Mouse (Mus musculus): ENCODE measurements at regions not wholly inside any gene's neighbourhood (a gene's known extent, or its start where the extent isn't known, plus 50 kb on each side); places are given as distances from the start of the nearest gene placed in this dataset.

DNA sequence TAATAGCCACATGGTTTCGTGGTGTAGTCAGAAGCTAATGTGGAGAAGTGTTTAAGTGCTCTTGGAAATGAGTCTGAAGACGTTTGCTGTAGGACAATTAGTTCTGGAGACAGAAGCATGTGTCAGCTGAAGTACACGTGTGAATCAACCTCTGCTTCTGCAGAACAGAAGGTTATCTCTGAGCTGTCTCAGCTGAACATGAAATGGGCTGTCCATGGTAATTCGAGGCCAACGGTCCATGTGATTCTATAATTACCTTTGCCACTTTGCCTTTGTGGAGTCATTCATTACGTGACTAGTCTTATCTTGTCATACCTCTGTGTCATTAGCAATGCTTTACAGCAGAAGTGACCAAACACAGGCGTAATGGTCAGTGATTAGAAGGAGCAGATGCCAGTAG is 295.6 kb upstream of the Veph1 start:
- no peak for DNase-seq (ENCODE audit: low read depth)

GRCm38 (mm10) chr3:66590775-66591174 is 294.1 kb upstream of the Veph1 start:
- no peak for DNase-seq (ENCODE audit: low read depth)

DNA sequence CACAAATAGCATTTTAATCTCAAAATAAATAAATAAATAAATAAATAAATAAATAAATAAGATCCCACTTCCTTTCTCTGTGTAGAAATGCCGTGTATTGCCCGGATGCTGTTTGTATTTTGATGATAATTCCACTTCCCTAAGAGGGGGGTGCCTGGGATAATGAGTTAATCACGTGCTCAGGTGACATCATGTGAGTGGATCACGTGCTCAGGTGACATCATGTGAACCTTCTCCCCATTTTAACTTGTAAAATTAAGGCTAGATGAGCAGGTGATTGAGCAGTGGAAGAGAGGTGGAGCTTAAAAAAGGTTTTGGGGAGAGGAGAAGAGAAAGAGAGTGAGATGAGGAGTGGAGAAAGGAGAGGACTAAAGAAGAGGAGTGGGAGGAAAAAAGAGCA is 292.8 kb upstream of the Veph1 start:
- DNase-seq (ENCODE audit: low read depth) = no peak

DNA sequence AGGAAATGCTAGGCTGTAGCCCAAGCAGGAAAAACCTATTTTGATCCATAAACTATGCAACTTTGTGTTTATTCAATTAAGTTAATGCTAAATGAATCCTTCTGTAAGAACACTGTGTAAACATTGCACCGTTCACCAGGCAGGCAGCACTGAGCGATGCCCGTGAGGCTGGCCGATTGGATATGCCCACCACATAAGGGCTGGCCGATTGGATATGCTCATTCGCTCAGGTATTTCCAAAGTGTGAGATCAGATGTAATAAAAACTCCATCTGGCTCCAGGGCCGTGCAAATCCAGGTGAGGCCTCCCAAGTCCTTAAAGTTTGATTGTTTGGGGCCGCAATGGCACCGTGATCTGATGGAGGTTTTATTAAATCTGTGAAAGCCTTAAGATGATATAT is 288.2 kb upstream of the Veph1 start:
- no peak for DNase-seq (ENCODE audit: low read depth)

- no peak for DNase-seq (ENCODE audit: low read depth)
Measured at GRCm38 (mm10) chr3:66584101-66584500, 287.5 kb upstream of the Veph1 start.

- DNase-seq (ENCODE audit: low read depth) = no peak
Measured at GRCm38 (mm10) chr3:66576659-66577058, 280.0 kb upstream of the Veph1 start.

DNA sequence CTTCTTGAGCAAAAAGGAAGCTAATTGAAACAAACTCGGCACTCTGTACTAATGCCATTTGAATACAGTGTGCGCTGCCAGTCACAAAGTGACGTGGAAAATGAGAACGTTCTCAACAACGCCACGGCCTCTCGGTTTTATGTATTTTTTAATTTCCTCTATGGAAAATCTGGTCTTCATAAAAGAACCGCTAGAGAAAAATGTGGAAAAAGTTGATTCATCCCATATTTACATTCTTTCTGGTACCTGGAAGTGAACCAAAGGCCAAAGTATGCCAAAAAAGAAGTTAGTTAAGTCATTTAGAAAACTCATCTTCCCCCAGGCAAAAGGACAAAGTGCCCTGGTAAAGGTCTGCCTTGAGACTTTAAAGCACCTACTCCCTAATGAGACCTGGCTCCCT is 277.7 kb upstream of the Veph1 start:
- DNase-seq (ENCODE audit: low read depth) = no peak

GRCm38 (mm10) chr3:66572887-66573519 is 276.4 kb upstream of the Veph1 start:
- DNase-seq (ENCODE audit: low read depth) = no peak

DNA sequence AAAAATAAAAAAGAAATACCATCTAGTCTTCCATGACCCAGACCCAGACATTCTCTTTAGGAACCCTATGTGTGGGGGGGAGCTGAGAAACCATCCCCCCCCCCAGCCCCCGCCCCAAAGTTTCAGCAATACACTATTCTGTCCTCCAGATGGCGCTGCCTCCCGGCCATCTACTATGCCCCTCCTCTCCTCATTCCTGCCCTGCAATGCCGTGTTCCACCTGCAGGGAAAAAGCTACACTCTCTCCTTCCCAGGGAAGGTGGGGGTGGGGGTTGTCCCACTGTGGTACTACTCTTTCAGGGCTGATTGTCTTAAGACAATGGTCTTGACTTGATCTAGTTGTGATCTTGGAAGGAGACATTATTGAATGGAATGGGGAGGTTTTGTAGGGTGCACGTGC is 273.7 kb upstream of the Veph1 start:
- DNase-seq (ENCODE audit: low read depth) = peak; percentile 23

DNA sequence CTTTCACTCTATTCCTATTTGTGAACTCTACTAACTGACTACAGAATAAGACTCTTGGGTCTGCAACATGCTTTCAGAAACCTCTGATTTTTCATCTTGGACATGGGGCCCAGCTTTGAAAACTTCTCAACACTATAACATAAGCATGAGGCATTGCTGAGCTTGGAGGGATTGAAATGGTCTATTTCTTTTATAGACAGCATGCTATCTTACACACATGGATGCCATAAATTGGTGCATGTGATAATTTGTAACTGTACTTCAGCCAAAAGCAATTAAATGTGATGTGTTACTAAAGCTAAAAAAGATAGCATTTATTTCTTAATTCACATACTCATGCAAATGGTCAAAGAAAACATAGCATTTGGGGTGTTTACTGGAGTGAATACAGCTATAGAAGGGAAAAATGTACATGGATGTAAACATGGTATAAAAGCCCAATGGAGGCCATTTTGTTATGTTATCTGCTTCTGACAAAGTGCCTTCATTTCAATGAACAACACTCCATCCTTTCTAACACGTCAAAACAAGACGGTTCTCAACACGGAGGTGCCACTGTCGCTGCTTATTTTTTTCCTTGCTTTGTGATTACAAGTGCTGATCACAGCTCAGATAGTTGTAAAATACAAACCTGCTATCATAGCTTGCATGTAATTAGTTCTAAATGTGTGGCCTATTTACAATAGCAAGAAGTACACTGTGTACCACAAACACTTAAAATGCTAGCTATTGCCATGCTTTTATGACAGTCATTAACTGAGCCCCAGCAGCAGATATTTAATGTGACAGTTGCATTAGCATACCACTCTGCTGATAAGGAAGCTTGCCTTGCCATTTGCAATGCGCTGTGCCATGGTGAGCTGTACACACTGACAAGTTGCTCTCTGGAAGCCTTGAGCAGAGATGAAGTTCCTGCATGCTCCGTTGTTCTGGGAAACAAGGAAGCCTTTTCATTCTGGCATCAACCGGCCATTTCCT is 267.9 kb upstream of the Veph1 start:
- no peak for DNase-seq (ENCODE audit: low read depth)

GRCm38 (mm10) chr3:66563329-66563728 is 266.7 kb upstream of the Veph1 start:
- DNase-seq (ENCODE audit: low read depth) = peak; percentile 44

DNA sequence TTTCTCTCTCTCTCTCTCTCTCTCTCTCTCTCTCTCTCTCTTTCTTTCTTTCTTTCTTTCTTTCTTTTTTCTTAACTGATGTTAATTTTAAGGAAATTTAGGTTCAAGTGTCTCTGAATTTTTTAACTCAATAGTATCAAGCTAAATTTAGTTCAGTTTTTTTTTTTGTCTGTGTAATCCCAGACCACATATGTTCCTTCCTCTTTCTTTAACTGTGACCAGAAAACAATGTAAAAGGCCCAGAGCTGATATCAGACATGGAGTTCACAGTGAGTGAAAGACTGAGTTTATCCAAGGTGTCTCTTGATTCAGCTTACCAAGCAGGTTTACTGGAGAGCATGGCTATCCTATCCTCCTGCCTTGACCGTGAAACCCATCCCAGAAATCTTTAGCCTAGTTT is 258.9 kb upstream of the Veph1 start:
- peak; percentile 26 for DNase-seq (ENCODE audit: low read depth)

DNA sequence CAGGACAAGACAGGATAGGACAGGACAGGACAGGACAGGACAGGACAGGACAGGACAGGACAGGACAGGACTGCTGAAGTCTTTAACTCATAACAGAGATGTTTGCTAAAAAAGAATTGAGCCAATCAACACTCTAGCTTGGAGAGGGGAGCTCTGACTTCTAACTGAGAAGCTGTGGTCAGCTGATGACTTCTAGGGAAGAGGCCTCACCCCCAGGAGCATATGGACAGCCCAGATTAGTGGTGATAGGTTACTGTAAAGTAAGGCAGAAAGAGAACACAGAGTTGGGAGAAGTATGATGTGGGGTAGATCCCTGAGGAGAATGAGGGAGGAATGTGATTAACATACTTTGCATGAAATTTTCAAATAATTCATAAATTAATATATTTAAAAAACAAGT is 254.3 kb upstream of the Veph1 start:
- no peak for DNase-seq (ENCODE audit: low read depth)

DNA sequence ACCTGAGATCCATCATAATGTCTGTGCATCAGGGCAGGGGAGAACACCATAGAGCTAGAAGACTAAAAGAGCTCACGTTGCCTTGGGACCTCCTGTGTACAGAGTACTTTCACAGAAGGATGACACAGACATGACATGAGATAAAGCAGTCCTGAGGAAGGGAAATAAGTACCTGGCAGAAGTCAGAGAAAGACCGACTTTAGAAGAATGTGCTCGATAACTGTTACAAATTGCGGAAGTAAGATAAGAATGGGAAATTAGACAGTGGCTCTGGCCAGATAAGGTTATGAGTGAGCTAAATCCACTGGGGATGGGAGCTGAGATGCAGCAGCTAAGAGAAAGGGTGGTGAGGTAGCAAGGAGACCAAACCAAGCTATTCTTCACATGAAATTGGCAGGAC is 249.9 kb upstream of the Veph1 start:
- DNase-seq (ENCODE audit: low read depth) = peak; percentile 10

DNA sequence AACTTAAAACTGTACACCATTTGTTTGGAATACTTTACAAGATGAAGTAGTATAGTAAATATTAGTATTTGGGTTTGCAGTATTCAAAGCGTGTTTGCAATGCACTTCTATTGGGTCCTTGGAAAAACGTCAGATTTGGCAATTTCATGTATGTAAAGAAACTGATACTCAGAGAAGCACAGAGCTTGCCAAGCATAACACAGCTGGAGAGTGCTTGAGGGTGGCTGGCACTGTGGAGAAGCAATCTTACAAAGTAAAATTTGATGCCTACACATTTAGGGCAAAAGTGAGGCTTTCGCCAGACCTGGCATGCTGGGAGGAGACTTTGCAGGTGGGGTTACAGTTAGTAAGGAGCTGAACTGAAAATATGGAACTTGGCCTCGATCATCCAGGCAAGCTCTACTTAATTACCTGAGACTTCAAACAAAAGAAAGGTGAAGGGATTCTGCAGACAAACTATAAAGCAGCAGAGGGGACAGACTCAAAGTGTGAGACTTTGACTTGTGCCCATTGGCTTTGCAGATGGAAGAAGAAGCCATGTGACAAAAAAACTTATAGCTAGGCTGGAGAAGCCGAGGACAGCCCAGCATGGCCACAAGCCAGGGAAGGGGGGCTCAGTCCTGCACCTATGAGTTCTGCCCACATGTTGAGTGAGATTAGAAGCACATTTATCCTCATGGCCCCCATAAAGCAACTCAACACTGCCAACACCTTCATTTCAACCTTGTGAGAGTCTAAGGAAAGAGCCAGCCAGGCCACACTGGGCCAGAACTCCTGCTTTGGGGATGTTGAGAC is 247.7 kb upstream of the Veph1 start:
- no peak for DNase-seq (ENCODE audit: low read depth)

DNA sequence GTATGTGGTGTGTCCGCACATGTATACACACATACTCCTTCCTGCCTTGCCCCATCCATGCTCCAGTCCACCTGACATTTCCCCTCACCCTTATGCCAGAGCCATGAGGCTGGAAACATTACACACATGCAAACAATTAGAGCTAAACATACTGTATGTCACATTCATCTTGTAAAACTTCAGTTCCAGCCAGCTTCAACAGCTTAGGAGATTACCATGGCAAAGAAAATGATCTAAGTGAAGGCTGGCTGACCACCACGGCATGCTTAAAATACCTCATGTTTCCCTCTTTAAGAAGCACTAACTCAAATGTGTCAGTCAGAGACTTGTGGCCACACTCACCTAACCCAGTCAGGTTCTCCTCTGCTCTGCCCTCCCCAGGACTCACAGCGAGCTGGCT is 246.2 kb upstream of the Veph1 start:
- DNase-seq (ENCODE audit: low read depth) = no peak

- no peak for DNase-seq (ENCODE audit: low read depth)
Measured at GRCm38 (mm10) chr3:66537913-66538312, 241.3 kb upstream of the Veph1 start.

DNA sequence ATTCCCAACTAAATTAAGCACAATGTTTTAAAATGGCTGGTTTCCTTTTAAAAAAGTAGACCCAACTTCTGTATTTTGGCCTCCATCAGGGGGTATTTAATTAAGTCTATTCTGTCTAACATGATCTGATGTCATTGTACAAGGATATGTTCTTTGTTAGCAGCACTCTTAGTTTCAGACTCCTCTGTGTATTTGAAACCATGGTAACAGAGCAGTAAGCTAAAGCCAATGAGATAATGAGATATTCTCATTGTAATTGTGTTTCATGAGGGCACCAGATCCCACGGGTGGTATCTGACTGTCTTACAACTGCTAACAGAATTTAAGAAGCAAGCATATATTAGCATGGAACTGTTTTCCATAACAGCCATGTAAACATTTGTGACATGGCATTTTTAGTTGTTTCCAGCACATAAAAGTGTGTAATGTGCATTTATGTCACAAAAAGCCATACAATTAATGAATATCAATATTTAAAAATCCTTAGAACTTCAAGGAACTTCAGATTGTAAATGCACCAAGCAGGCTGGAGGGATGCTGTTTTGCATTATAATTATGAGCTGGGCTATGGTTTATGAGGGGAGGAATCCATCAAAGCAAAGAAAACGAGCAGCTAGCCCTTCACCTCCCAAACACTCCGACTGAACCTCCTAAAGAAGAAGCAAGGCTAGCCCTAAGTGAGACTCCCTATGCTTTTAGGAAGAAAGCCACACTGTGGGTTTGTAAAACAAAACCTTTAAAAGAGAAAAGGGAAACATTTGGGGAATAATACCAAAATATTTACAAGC is 240.7 kb upstream of the Veph1 start:
- no peak for DNase-seq (ENCODE audit: low read depth)

GRCm38 (mm10) chr3:66536673-66537072 is 240.0 kb upstream of the Veph1 start:
- DNase-seq (ENCODE audit: low read depth) = no peak

GRCm38 (mm10) chr3:66535786-66536529 is 239.3 kb upstream of the Veph1 start:
- DNase-seq (ENCODE audit: low read depth) = no peak

DNA sequence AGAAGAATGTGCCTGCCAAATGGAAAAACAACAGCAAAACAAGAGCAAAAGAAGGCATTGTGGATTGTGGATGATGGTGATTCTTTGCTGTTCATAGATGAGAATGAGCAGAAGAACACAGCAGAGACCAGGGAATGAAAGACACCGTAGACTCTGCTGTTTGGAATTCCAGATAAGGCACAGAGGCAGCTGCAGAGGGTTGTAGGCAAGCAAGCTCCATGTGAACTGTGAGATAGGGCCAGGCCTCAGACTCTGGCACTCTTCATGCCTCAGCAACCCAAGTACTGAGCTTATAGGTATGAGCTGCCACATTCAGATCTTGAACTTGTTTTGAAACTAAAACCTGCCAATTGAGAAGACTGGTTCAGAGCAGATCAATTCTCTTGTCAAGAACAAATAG is 223.3 kb upstream of the Veph1 start:
- DNase-seq (ENCODE audit: low read depth) = no peak

Measured in 416B (cell line).